Comparison of ENCODE assay signal across 15 mouse cellular contexts in genomic region chr1:180393873-180394272, GRCm38 (mm10).
DNase-seq lines count a peak whose midpoint lies in the region; ATAC-seq and TF ChIP-seq lines count a peak whose summit lies in the region.
"Had no signal": no experiment of that assay in that cellular context is flagged by ENCODE, and none has a peak within 500 bp of the region (broad histone marks: within the 10 kb centered on the region; RNA-seq: fewer than 3 reads in every experiment).

No protein-coding gene starts in this region.

- TF ChIP-seq EP300 in stomach, postnatal 0 days (optimal IDR thresholded peaks at IDR 0.05) = no peak

- no peak overlapping the region for H3K9ac ChIP-seq in stomach, postnatal 0 days (ENCODE audit: low read length)
- H3K9ac ChIP-seq: embryonic facial prominence, embryonic 12.5 days; forebrain, embryonic 15.5 days had no signal

- H3K4me3 ChIP-seq in thymus, adult 2 months (ENCODE audit: control insufficient read depth, insufficient read depth, low read length) = no peak overlapping the region
- H3K4me3 ChIP-seq in stomach, postnatal 0 days (ENCODE audit: low read depth, low read length) = no peak overlapping the region
- H3K4me3 ChIP-seq: embryonic facial prominence, embryonic 12.5 days; forebrain, embryonic 15.5 days had no signal

- peaks cover 44% of the 10 kb centered on the region for H3K4me1 ChIP-seq in thymus, adult 2 months (replicated peaks; ENCODE audit: control insufficient read depth, insufficient read depth, low read length)
- H3K4me1 ChIP-seq in stomach, postnatal 0 days (replicated peaks; ENCODE audit: control insufficient read depth, insufficient read depth) = peaks cover 6% of the 10 kb centered on the region
- H3K4me1 ChIP-seq: forebrain, embryonic 15.5 days had no signal

- 97% methylated on average over 12 of the region's 12 CpGs for WGBS in thymus, adult 2 months
- 79% methylated on average over 12 of the region's 12 CpGs for WGBS in stomach, postnatal 0 days

- no peak overlapping the region for H3K4me2 ChIP-seq in stomach, postnatal 0 days (replicated peaks; ENCODE audit: low read depth)
- H3K4me2 ChIP-seq: embryonic facial prominence, embryonic 12.5 days; forebrain, embryonic 15.5 days; midbrain, embryonic 11.5 days had no signal

- 0 out of 2 replicates have a peak overlapping the region, but pooled peaks have one; percentile 48 for H3K27ac ChIP-seq in thymus, adult 2 months (ENCODE audit: control insufficient read depth, insufficient read depth, low read length)
- peak overlapping the region; percentile 40 for H3K27ac ChIP-seq in stomach, postnatal 0 days (replicated peaks)
- H3K27ac ChIP-seq: embryonic facial prominence, embryonic 12.5 days; forebrain, embryonic 15.5 days had no signal

- H3K27me3 ChIP-seq in thymus, adult 2 months (ENCODE audit: control insufficient read depth, insufficient read depth, low read length) = no peaks in the 10 kb centered on the region
- H3K27me3 ChIP-seq in stomach, postnatal 0 days (ENCODE audit: control insufficient read depth, insufficient read depth, low read length) = no peaks in the 10 kb centered on the region
- H3K27me3 ChIP-seq: embryonic facial prominence, embryonic 12.5 days; forebrain, embryonic 15.5 days had no signal

- no peaks in the 10 kb centered on the region for H3K9me3 ChIP-seq in stomach, postnatal 0 days (ENCODE audit: control insufficient read depth, low read length)
- H3K9me3 ChIP-seq: embryonic facial prominence, embryonic 12.5 days; forebrain, embryonic 15.5 days had no signal

- TF ChIP-seq CTCF in thymus, adult 2 months (IDR thresholded peaks at IDR 0.05; ENCODE audit: borderline replicate concordance, control insufficient read depth, extremely low read depth, insufficient read depth, low read length, poor library complexity) = no peak
- TF ChIP-seq CTCF in stomach, postnatal 0 days (IDR thresholded peaks at IDR 0.05; ENCODE audit: low read depth) = no peak

- intact Hi-C loops in heart, postnatal 10 days (cut with DNase I) = no loop called here

- no peak for ATAC-seq in stomach, postnatal 0 days (ENCODE audit: low FRiP score, low TSS enrichment)
- ATAC-seq: forebrain, embryonic 15.5 days had no signal

- no peak for TF ChIP-seq POLR2A in thymus, adult 2 months (IDR thresholded peaks at IDR 0.05; ENCODE audit: control insufficient read depth, extremely low read depth, insufficient read depth, low read length, poor library complexity)

- peak; percentile 55 for DNase-seq in kidney, adult 11 months
- DNase-seq in kidney, adult 18-20 months = no peak
- DNase-seq in thymus, adult 2 months = no peak
- DNase-seq in thymus, postnatal 10 days (ENCODE audit: low spot score in 2 of 2) = no peak
- peak; percentile 58 to 62 for DNase-seq in heart, postnatal 10 days
- no peak for DNase-seq in stomach, postnatal 0 days (ENCODE audit: low spot score)
- no peak for DNase-seq in adrenal gland, postnatal 25 days
- DNase-seq in urinary bladder, postnatal 25 days (ENCODE audit: low spot score) = no peak
- DNase-seq: cerebellum, adult 9-10 months; layer of hippocampus, adult 9-11 months; liver; right cerebral cortex, adult 18-20 months had no signal

- H3K36me3 ChIP-seq in thymus, adult 2 months (ENCODE audit: control insufficient read depth, insufficient read depth, low read length) = peaks cover 16% of the 10 kb centered on the region
- no peaks in the 10 kb centered on the region for H3K36me3 ChIP-seq in stomach, postnatal 0 days (ENCODE audit: control insufficient read depth, insufficient read depth, low read length)
- H3K36me3 ChIP-seq: embryonic facial prominence, embryonic 12.5 days; forebrain, embryonic 15.5 days had no signal

Comparison
In these comparisons a context has a peak if more than half of its experiments do, and no peak if none do; other contexts are left out.
1. DNase-seq: peak in kidney, adult 11 months (single experiment) and heart, postnatal 10 days (2 of 2); none in kidney, adult 18-20 months (single experiment), thymus, adult 2 months (single experiment), thymus, postnatal 10 days (0 of 2), stomach, postnatal 0 days (single experiment), adrenal gland, postnatal 25 days (single experiment) and urinary bladder, postnatal 25 days (single experiment).